Mouse (Mus musculus): ENCODE results near the gene Slc51a.

Gene Slc51a

GRCm38 (mm10) chr16:32487234-32488111, at the start of gene Slc51a:
TSS of gene Slc51a (minus strand) at chr16:32487879.
- no peak for DNase-seq (ENCODE audit: low spot score)

GRCm38 (mm10) chr16:32535157-32535751, 47.6 kb upstream of the Slc51a start:
- DNase-seq (ENCODE audit: low spot score), result peak; percentile 47

DNA sequence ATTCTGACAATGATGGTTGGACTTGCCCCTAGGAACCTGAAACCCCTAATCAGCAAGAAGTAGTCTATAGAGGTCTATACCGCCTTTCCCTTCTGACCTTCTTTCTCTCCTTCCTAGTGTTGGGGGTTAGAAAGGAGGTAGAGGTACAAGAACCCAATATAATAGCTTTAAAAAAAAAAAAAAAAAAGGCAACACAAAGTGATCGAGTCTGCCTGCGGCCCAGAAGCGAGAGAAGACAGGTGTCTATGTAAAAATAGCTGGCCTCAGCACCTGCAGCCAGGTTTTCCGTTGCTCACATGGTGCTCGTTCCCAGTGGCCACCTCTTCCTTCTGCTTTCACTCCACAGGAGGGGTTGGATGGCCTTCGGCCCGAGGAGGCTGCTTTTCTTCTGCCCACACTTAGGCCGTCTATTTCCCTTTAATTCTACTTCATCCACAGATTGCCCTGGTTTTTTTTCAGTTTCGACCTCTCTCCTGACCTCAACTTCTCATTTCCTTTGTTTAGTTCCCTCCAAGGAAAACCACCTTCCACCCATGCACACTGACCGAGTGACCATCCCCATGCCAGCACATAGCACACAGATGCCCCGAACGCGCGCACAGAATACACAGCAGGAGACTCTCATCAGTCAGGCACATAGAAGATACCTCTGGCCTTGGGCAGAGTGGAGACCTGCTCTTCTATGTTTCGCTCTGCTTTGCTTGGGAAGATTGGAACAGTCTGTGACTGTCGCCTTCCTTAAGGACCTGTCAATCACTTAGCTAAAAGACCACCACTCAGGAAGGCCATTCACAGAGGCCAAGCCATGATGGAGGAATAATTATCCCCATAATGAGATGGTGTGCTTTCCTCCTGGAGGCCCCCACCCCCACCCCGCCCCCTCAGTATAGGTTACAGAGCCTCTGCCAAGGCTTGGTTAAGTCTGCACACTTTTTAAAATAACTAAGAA, 45.5 kb upstream of the Slc51a start:
- DNase-seq (ENCODE audit: low spot score), result no peak

DNA sequence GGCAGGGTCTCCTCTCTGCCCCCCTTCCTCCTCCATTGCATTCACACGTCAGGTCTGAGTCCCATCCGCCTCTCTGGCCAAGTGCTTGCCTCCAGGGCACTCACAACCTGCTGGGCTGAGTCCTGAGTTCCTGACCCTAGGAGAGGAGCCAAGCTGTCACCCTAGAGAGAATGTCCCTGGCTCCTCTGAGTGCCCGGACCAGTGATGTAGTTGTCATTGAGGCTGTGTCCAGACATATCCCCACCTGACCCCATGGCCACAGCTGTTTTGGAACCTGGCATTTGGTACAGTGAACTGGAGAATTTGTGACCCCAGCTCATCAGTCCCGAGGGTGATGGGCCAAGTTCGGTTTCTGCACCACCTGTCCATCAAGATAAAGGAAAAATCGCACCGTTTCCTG, 39.2 kb upstream of the Slc51a start:
- no peak for DNase-seq (ENCODE audit: low spot score)

DNA sequence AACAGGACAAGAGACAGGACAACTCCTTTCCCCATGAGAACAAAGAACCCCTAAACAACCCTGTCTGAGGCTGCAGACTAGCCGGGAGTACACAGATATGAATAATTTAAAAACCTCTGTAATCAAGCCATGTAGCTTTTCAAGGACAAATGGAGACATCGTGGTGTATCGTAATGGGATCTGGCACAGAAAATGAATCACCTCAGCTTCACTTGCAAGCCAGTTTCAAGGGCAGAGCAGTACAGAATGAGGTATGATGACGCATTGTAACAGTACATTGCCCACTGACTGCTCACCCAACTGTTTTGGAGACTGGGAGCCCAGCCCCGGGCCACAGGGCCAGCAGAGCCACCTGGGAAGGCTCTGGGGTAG, 36.6 kb upstream of the Slc51a start:
- DNase-seq (ENCODE audit: low spot score), result peak; percentile 26

- peak; percentile 62 for DNase-seq (ENCODE audit: low spot score)
Measured at GRCm38 (mm10) chr16:32523462-32524243, 36.0 kb upstream of the Slc51a start.

DNA sequence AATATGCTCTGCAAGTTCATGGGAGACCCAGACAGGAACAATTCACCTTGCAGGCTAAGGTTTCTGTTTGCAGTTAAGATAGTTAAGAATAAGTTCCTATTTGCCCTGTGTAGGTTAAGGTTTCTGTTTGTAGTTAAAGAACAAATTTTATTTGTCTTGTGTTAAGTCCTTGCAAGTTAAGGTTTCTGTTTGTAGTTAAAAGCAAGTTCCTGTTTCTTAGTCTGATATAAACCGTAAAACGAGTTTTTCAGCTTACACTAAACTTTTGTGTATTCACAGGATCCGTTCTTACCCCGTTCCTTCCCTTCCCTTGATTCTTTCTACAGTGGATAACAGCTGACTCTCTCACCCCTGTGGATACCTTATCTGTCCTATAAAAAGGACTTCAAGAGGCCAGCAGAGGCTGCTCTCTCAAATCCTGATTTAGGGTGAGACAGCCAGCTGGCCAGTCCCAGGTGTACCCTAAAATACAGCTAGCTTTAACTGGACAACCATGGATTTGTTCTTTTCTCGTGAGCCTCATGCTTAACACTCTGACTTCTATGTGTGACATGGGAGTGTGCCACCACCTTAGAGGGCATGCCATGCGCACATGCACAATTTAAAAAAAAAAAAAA, 35.0 kb upstream of the Slc51a start:
- no peak for DNase-seq (ENCODE audit: low spot score)

- no peak for DNase-seq (ENCODE audit: low spot score)
Measured at GRCm38 (mm10) chr16:32520372-32520748, 32.7 kb upstream of the Slc51a start.

GRCm38 (mm10) chr16:32519656-32520371, 32.1 kb upstream of the Slc51a start:
- DNase-seq (ENCODE audit: low spot score), result no peak

GRCm38 (mm10) chr16:32517785-32518481, 30.3 kb upstream of the Slc51a start:
- DNase-seq (ENCODE audit: low spot score), result no peak

GRCm38 (mm10) chr16:32516006-32516962, 28.6 kb upstream of the Slc51a start:
- peak; percentile 69 for DNase-seq (ENCODE audit: low spot score)

DNA sequence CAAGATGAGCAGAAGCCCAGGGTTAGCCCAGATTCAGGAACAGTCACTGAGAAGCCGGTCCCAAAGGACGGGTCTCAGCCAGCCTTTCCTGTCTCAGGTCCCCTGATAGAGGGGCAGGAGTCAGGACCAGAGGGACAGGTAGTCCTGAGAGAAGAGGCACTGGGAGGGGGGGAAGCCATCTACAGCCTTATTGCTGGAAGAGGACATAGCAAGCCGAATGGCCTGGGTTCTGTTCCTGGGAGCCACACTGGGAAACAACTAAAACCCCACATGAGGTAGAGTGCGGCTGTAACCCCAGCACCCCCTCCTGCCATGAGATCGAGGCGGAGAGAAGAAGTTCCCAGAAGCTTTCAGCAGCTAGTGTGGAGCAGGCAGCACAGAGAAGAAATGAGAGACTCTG, 26.3 kb upstream of the Slc51a start:
- no peak for DNase-seq (ENCODE audit: low spot score)

- no peak for DNase-seq (ENCODE audit: low spot score)
Measured at GRCm38 (mm10) chr16:32513401-32513800, 25.7 kb upstream of the Slc51a start.

GRCm38 (mm10) chr16:32512921-32513320, 25.2 kb upstream of the Slc51a start:
- no peak for DNase-seq (ENCODE audit: low spot score)

DNA sequence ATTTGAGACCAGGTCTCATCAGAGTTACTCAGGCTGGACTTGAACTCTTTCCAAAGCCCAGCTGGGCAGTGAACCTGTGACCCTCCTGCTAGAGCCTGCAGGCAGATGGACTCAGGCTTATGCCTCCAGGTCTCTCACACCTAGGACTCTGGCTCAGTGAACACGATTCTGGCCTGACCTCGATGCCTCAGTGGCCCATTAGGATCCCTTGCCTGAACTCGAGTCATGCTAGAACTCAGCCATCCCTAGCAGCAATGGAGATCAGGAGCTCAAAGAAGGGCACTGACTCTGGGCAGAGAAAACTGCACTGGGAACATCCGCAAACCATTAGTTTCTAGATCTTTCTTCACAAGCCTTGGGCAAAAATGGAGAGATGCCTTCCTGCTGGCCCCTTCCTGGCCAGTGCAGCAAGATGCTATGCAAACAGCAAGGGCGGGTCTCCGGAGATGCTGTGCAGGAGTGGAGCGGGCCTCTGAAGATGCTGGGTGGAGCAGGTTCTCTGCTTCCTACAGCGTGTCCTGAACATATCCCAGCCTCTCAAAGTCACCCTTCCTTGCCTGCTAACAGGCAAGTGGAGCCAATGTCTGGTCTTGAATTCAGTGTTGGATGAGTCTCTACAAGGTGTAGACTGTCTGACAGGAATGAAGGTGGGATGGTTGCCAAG, 24.3 kb upstream of the Slc51a start:
- no peak for DNase-seq (ENCODE audit: low spot score)

- DNase-seq (ENCODE audit: low spot score), result no peak
Measured at GRCm38 (mm10) chr16:32511338-32511734, 23.7 kb upstream of the Slc51a start.

DNA sequence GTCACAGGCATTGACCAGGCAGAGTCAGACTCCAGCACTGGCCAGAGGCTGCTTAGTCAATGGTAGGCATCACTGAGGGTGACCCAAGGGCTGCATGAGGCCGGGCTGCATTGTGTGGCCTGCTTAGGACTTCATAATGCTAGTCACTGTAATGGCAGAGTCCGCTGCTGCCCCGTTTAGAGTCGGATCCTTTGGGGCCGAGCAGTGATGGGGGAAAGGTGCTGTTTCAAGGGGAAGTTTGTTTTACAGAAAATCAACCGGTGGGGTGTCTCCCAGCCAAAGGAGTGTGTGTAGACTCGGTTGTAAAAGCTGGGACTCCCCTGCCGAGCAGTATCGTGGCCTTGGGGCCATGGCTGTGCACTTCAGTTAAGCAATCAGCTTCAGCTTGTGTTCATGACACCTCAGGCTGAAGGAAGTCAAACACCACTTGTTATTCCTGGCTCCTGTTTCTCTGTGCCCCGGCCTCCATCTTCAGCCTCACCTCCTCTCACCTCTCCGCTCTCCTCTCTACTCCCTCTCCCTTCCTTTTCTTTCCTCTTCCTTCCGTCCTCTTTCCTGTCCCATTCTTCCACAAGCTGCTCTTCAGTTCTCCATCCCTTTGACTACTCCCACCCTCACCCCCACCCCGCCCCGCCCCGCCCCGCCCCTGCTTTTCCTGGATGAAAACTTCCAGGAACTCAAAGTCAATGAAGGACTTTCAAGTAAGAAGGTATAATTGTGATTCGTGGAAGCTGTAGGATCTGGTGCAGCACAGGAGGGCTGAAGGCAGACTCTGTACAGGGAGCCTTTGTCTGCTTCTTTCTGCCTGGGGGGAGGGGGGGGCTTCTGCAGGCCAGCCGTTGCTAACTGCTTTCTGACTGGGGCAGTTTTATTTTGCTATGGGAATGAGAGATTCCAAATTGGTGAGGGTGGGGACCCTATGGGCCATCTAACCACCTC, 23.0 kb upstream of the Slc51a start:
- no peak for DNase-seq (ENCODE audit: low spot score)

Data from MN1 (cell line).